Mouse (Mus musculus) gastrocnemius, adult 18-20 months (tissue): ENCODE data around the gene Gm28053. TPM values are rescaled to one million over a fixed set of nuclear protein-coding genes. Genes with fewer than 3 reads are reported as not detected.

ENCODE experiments used
- total RNA-seq, 2 experiments: library from RNA; stranded (reverse); gene quantifications; 2 replicates each; pipeline ENCODE4 v1.2.3; 2021

Gene Gm28053
- total RNA-seq, 2 experiments from 2014 or later = 2.7 TPM; not detected in 1

Other genes starting within 250 kb of the Gm28053 start
- gene Atp6v0e2, start 181.0 kb upstream of the Gm28053 start, total RNA-seq = 10 to 100 TPM; 38.5 to 46.1 TPM
- gene Lrrc61, start 163.8 kb upstream of the Gm28053 start, total RNA-seq = 10 to 100 TPM; 21.1 to 25.5 TPM
- gene Rarres2, start 145.8 kb upstream of the Gm28053 start, total RNA-seq = 10 to 100 TPM; 14.6 to 24.8 TPM
- gene Gm45021, start 129.0 kb upstream of the Gm28053 start, total RNA-seq = not detected
- 10 to 100 TPM; 30.6 to 31.9 TPM for gene Repin1, start 124.7 kb upstream of the Gm28053 start, total RNA-seq
- gene Gm44965, start 124.7 kb upstream of the Gm28053 start, total RNA-seq = not detected
- 1 to 10 TPM; 8.8 TPM for gene Zfp775, start 116.5 kb upstream of the Gm28053 start, total RNA-seq
- under 1 TPM; 0.76 to 0.78 TPM for gene AI854703, start 91.8 kb upstream of the Gm28053 start, total RNA-seq
- gene Gimap8, start 71.4 kb upstream of the Gm28053 start, total RNA-seq = 1 to 10 TPM; 1.3 to 2.5 TPM
- 1 to 10 TPM in 1 of 2 experiments, under 1 TPM in 1; 0.59 to 1.2 TPM for gene Gimap9, start 42.5 kb upstream of the Gm28053 start, total RNA-seq
- gene Gimap4, start 34.1 kb upstream of the Gm28053 start, total RNA-seq = 1 to 10 TPM; 2.4 to 5.8 TPM
- 10 to 100 TPM in 1 of 2 experiments, 1 to 10 TPM in 1; 7.9 to 12.6 TPM for gene Gimap6, start 10.4 kb upstream of the Gm28053 start, total RNA-seq
- not detected for gene Gimap7, start within 50 bp of the Gm28053 start, total RNA-seq
- 1 to 10 TPM; 1.5 to 2.4 TPM for gene Gimap1, start 20.4 kb downstream of the Gm28053 start, total RNA-seq
- 1 to 10 TPM in 1 of 2 experiments, under 1 TPM in 1; 0.57 to 1.0 TPM for gene Gimap5, start 27.6 kb downstream of the Gm28053 start, total RNA-seq
- gene Gimap3, start 52.2 kb downstream of the Gm28053 start, total RNA-seq = under 1 TPM; 0.09 to 0.28 TPM
- 1 to 10 TPM; 3.3 to 3.9 TPM for gene Tmem176a, start 122.3 kb downstream of the Gm28053 start, total RNA-seq
- gene Tmem176b, start 122.9 kb downstream of the Gm28053 start, total RNA-seq = 1 to 10 TPM; 7.6 to 8.9 TPM
- gene Aoc1, start 154.3 kb downstream of the Gm28053 start, total RNA-seq = not detected
- not detected for gene 1600015I10Rik, start 211.3 kb downstream of the Gm28053 start, total RNA-seq